Mouse (Mus musculus) hindbrain, embryonic 13.5 days (tissue): ENCODE data around the gene Uhmk1. TPM values are rescaled to one million over a fixed set of nuclear protein-coding genes. Genes with fewer than 3 reads are reported as not detected.

Experiments
- ATAC-seq: fragments of 200-750 bp; cut with Nextera tagmentation; 2 replicates; pipeline ENCODE4 v1.8.0; 2017; ENCODE audit warnings: moderate TSS enrichment; ENCODE audit not compliant: low FRiP score
- H3K27ac ChIP-seq: fragments of 300-500 bp; sonication (generic); 2 replicates; pipeline ENCODE4 v1.5.1; 2015; ENCODE audit warnings: inconsistent platforms, mild to moderate bottlenecking, moderate library complexity
- H3K27me3 ChIP-seq: fragments of 300-500 bp; sonication (generic); 2 replicates; pipeline ENCODE4 v1.6.1; 2015; ENCODE audit warnings: mild to moderate bottlenecking, inconsistent platforms
- H3K36me3 ChIP-seq: fragments of 300-500 bp; sonication (generic); 2 replicates; pipeline ENCODE4 v1.6.1; 2015; ENCODE audit warnings: mild to moderate bottlenecking, inconsistent platforms
- H3K4me1 ChIP-seq: fragments of 300-500 bp; sonication (generic); replicated peaks from 2 replicates; pipeline ENCODE4 v1.6.1; 2015; ENCODE audit warnings: inconsistent platforms
- H3K4me2 ChIP-seq: fragments of 300-500 bp; sonication (generic); 2 replicates; pipeline ENCODE4 v1.6.1; 2015; ENCODE audit warnings: inconsistent platforms, mild to moderate bottlenecking, moderate library complexity
- H3K4me3 ChIP-seq: fragments of 300-500 bp; sonication (generic); 2 replicates; pipeline ENCODE4 v1.5.1; 2015; ENCODE audit warnings: mild to moderate bottlenecking, inconsistent platforms
- H3K9ac ChIP-seq: fragments of 300-500 bp; sonication (generic); 2 replicates; pipeline ENCODE4 v1.6.1; 2015; ENCODE audit warnings: mild to moderate bottlenecking, inconsistent platforms
- H3K9me3 ChIP-seq: fragments of 300-500 bp; sonication (generic); 2 replicates; pipeline ENCODE4 v1.6.1; 2016; ENCODE audit warnings: inconsistent platforms
- WGBS: fragments of 180-500 bp; shearing (Covaris S2); methylation state at CpG from one replicate; pipeline ENCODE4 v1.1.7; 2015; 5-methylcytosine and 5-hydroxymethylcytosine counted together
- polyA plus RNA-seq: library from polyadenylated mRNA; unstranded; fragments of >200 nt; fragmentation: Nextera tagmentation; extraction: Ambion mirVana; gene quantifications from 2 replicates; pipeline ENCODE4 v1.2.1, GENCODE M21; 2015

Gene Uhmk1
- polyA plus RNA-seq, 1 experiment from 2014 or later: 8.7 TPM

- no peaks in the 10 kb centered on the region for H3K27me3 ChIP-seq
- peaks cover 5% of the 10 kb centered on the region; the same call in 1 of the 2 replicates for H3K4me1 ChIP-seq
- no peak overlapping the region for H3K27ac ChIP-seq
- H3K4me3 ChIP-seq: no peak overlapping the region
- H3K9me3 ChIP-seq: no peaks in the 10 kb centered on the region
- WGBS: 95% methylated on average over 6 of the region's 6 CpGs
- H3K9ac ChIP-seq: no peak overlapping the region
- H3K4me2 ChIP-seq: no peak overlapping the region
- peaks cover 28% of the 10 kb centered on the region for H3K36me3 ChIP-seq
- ATAC-seq: no peak
Observed at GRCm38 (mm10) chr1:170167781-170168180, 47.4 kb downstream of the Uhmk1 start.

GRCm38 (mm10) chr1:170164913-170165312 is 50.3 kb downstream of the Uhmk1 start:
- peaks cover 41% of the 10 kb centered on the region for H3K36me3 ChIP-seq
- H3K4me1 ChIP-seq: peaks cover 6% of the 10 kb centered on the region
- H3K27me3 ChIP-seq: no peaks in the 10 kb centered on the region
- no peaks in the 10 kb centered on the region for H3K9me3 ChIP-seq
- no peak overlapping the region for H3K4me3 ChIP-seq
- H3K9ac ChIP-seq: no peak overlapping the region
- no peak overlapping the region for H3K27ac ChIP-seq
- no peak for ATAC-seq
- 92% methylated on average over 3 of the region's 3 CpGs for WGBS
- no peak overlapping the region for H3K4me2 ChIP-seq

GRCm38 (mm10) chr1:170164053-170164614 is 51.1 kb downstream of the Uhmk1 start:
- no peak overlapping the region for H3K27ac ChIP-seq
- no peaks in the 10 kb centered on the region for H3K9me3 ChIP-seq
- 80% methylated on average over 2 of the region's 2 CpGs for WGBS
- ATAC-seq: no peak
- no peaks in the 10 kb centered on the region for H3K27me3 ChIP-seq
- H3K36me3 ChIP-seq: peaks cover 41% of the 10 kb centered on the region
- H3K4me1 ChIP-seq: peaks cover 6% of the 10 kb centered on the region
- no peak overlapping the region for H3K4me2 ChIP-seq
- no peak overlapping the region for H3K9ac ChIP-seq
- no peak overlapping the region for H3K4me3 ChIP-seq

GRCm38 (mm10) chr1:170163398-170163943 is 51.7 kb downstream of the Uhmk1 start:
- 94% methylated on average over 3 of the region's 3 CpGs for WGBS
- H3K27me3 ChIP-seq: no peaks in the 10 kb centered on the region
- no peak overlapping the region for H3K9ac ChIP-seq
- peaks cover 45% of the 10 kb centered on the region for H3K36me3 ChIP-seq
- no peak overlapping the region for H3K27ac ChIP-seq
- no peak overlapping the region for H3K4me3 ChIP-seq
- ATAC-seq: no peak
- H3K4me2 ChIP-seq: no peak overlapping the region
- peaks cover 6% of the 10 kb centered on the region for H3K4me1 ChIP-seq
- H3K9me3 ChIP-seq: no peaks in the 10 kb centered on the region

GRCm38 (mm10) chr1:170161852-170162251 is 53.3 kb downstream of the Uhmk1 start:
- ATAC-seq: no peak
- Histone ChIP-seq H3K27me3 (no peaks in the 10 kb centered on the region), H3K4me2 (no peak overlapping the region), H3K27ac (no peak overlapping the region), H3K4me3 (no peak overlapping the region), H3K36me3 (peaks cover 55% of the 10 kb centered on the region), H3K4me1 (peaks cover 6% of the 10 kb centered on the region), H3K9me3 (no peaks in the 10 kb centered on the region), H3K9ac (no peak overlapping the region)
- 74% methylated on average over 6 of the region's 6 CpGs for WGBS

- no peak for ATAC-seq
- no peak overlapping the region for H3K27ac ChIP-seq
- peaks cover 47% of the 10 kb centered on the region for H3K36me3 ChIP-seq
- H3K4me2 ChIP-seq: no peak overlapping the region
- H3K9ac ChIP-seq: no peak overlapping the region
- WGBS: 53% methylated on average over 3 of the region's 3 CpGs
- peaks cover 6% of the 10 kb centered on the region for H3K4me1 ChIP-seq
- no peaks in the 10 kb centered on the region for H3K9me3 ChIP-seq
- H3K27me3 ChIP-seq: no peaks in the 10 kb centered on the region
- H3K4me3 ChIP-seq: no peak overlapping the region
Observed at GRCm38 (mm10) chr1:170160397-170160938, 54.7 kb downstream of the Uhmk1 start.

- peaks cover 41% of the 10 kb centered on the region for H3K36me3 ChIP-seq
- 88% methylated on average over 2 of the region's 2 CpGs for WGBS
- H3K9me3 ChIP-seq: no peaks in the 10 kb centered on the region
- no peaks in the 10 kb centered on the region for H3K27me3 ChIP-seq
- no peak overlapping the region for H3K27ac ChIP-seq
- H3K4me1 ChIP-seq: peaks cover 6% of the 10 kb centered on the region
- no peak overlapping the region for H3K9ac ChIP-seq
- no peak for ATAC-seq
- H3K4me3 ChIP-seq: no peak overlapping the region
- no peak overlapping the region for H3K4me2 ChIP-seq
Observed at GRCm38 (mm10) chr1:170159707-170160106, 55.5 kb downstream of the Uhmk1 start.

GRCm38 (mm10) chr1:170155761-170156160 is 59.4 kb downstream of the Uhmk1 start:
- no peak overlapping the region for H3K9ac ChIP-seq
- 81% methylated on average over 5 of the region's 5 CpGs for WGBS

GRCm38 (mm10) chr1:170155298-170155697 is 59.9 kb downstream of the Uhmk1 start:
- H3K4me3 ChIP-seq: no peak overlapping the region
- no peaks in the 10 kb centered on the region for H3K27me3 ChIP-seq
- WGBS: 65% methylated on average over 2 of the region's 2 CpGs
- H3K27ac ChIP-seq: no peak overlapping the region
- no peak overlapping the region for H3K9ac ChIP-seq
- H3K4me1 ChIP-seq: peaks cover 2% of the 10 kb centered on the region
- H3K4me2 ChIP-seq: no peak overlapping the region
- H3K36me3 ChIP-seq: peaks cover 25% of the 10 kb centered on the region
- no peaks in the 10 kb centered on the region for H3K9me3 ChIP-seq
- ATAC-seq: no peak

More at GRCm38 (mm10) chr1:170155761-170156160, 59.4 kb downstream of the Uhmk1 start:
- H3K4me2 ChIP-seq: no peak overlapping the region
- H3K4me3 ChIP-seq: no peak overlapping the region
- peaks cover 22% of the 10 kb centered on the region for H3K36me3 ChIP-seq
- H3K27ac ChIP-seq: no peak overlapping the region
- ATAC-seq: no peak
- no peaks in the 10 kb centered on the region for H3K9me3 ChIP-seq
- H3K27me3 ChIP-seq: no peaks in the 10 kb centered on the region
- peaks cover 6% of the 10 kb centered on the region for H3K4me1 ChIP-seq

- no peak overlapping the region for H3K27ac ChIP-seq
- H3K27me3 ChIP-seq: no peaks in the 10 kb centered on the region
- H3K4me2 ChIP-seq: no peak overlapping the region
- peaks cover 38% of the 10 kb centered on the region for H3K36me3 ChIP-seq
- no peaks in the 10 kb centered on the region for H3K9me3 ChIP-seq
- no peak overlapping the region for H3K9ac ChIP-seq
- ATAC-seq: no peak
- no peaks in the 10 kb centered on the region for H3K4me1 ChIP-seq
- WGBS: 81% methylated on average over 8 of the region's 8 CpGs
- H3K4me3 ChIP-seq: no peak overlapping the region
Observed at GRCm38 (mm10) chr1:170153986-170154385, 61.2 kb downstream of the Uhmk1 start.

- no peak overlapping the region for H3K9ac ChIP-seq
- no peak overlapping the region for H3K4me3 ChIP-seq
- no peak overlapping the region for H3K4me2 ChIP-seq
- no peaks in the 10 kb centered on the region for H3K9me3 ChIP-seq
- no peaks in the 10 kb centered on the region for H3K27me3 ChIP-seq
- no peak for ATAC-seq
- no peak overlapping the region for H3K27ac ChIP-seq
- WGBS: 91% methylated on average over 2 of the region's 2 CpGs
- peaks cover 39% of the 10 kb centered on the region for H3K36me3 ChIP-seq
- no peaks in the 10 kb centered on the region for H3K4me1 ChIP-seq
Observed at GRCm38 (mm10) chr1:170152552-170152951, 62.6 kb downstream of the Uhmk1 start.

- no peak overlapping the region for H3K27ac ChIP-seq
- no peaks in the 10 kb centered on the region for H3K27me3 ChIP-seq
- WGBS: 66% methylated on average over 6 of the region's 6 CpGs
- H3K4me1 ChIP-seq: no peaks in the 10 kb centered on the region
- ATAC-seq: no peak
- no peaks in the 10 kb centered on the region for H3K9me3 ChIP-seq
- H3K36me3 ChIP-seq: peaks cover 34% of the 10 kb centered on the region
- H3K4me3 ChIP-seq: no peak overlapping the region
- H3K4me2 ChIP-seq: no peak overlapping the region
- H3K9ac ChIP-seq: no peak overlapping the region
Observed at GRCm38 (mm10) chr1:170150870-170151269, 64.3 kb downstream of the Uhmk1 start.

GRCm38 (mm10) chr1:170149756-170150155 is 65.4 kb downstream of the Uhmk1 start:
- Histone ChIP-seq H3K9ac (no peak overlapping the region), H3K27me3 (no peaks in the 10 kb centered on the region), H3K4me3 (no peak overlapping the region), H3K4me1 (no peaks in the 10 kb centered on the region), H3K36me3 (peaks cover 36% of the 10 kb centered on the region), H3K27ac (no peak overlapping the region), H3K9me3 (no peaks in the 10 kb centered on the region), H3K4me2 (no peak overlapping the region)
- ATAC-seq: no peak
- 88% methylated on average over 4 of the region's 4 CpGs for WGBS
